Mouse (Mus musculus) heart, embryonic 11.5 days (tissue): ENCODE results near the gene Mns1. TPM values are rescaled to one million over a fixed set of nuclear protein-coding genes. Genes with fewer than 3 reads are reported as not detected.

Experiments used
- ATAC-seq: fragments of 200-750 bp; cut with Nextera tagmentation; replicated peaks from 2 replicates; pipeline ENCODE4 v1.8.0; 2017; ENCODE audit warnings: moderate library complexity; ENCODE audit not compliant: insufficient number of reproducible peaks, low FRiP score, low TSS enrichment
- H3K27ac ChIP-seq: fragments of 300-500 bp; sonication (generic); 2 replicates; pipeline ENCODE4 v1.5.1; 2014; ENCODE audit warnings: mild to moderate bottlenecking, low read depth, low read length
- H3K27me3 ChIP-seq: fragments of 300-500 bp; sonication (generic); 2 replicates; pipeline ENCODE4 v1.6.1; 2014; ENCODE audit warnings: mild to moderate bottlenecking, low read length, mixed read lengths; ENCODE audit not compliant: control insufficient read depth, insufficient read depth
- H3K36me3 ChIP-seq: fragments of 300-500 bp; sonication (generic); 2 replicates; pipeline ENCODE4 v1.6.1; 2014; ENCODE audit warnings: mild to moderate bottlenecking, low read length, moderate library complexity, mixed read lengths; ENCODE audit not compliant: control insufficient read depth, insufficient read depth
- H3K4me1 ChIP-seq: fragments of 300-500 bp; sonication (generic); 2 replicates; pipeline ENCODE4 v1.6.1; 2014; ENCODE audit warnings: low read length; ENCODE audit not compliant: control insufficient read depth, insufficient read depth
- H3K4me2 ChIP-seq: fragments of 300-500 bp; sonication (generic); 2 replicates; pipeline ENCODE4 v1.6.1; 2014; ENCODE audit warnings: mild to moderate bottlenecking, moderate library complexity
- H3K4me3 ChIP-seq: fragments of 300-500 bp; sonication (generic); 2 replicates; pipeline ENCODE4 v1.5.1; 2014; ENCODE audit warnings: low read depth, low read length
- H3K9ac ChIP-seq: fragments of 300-500 bp; sonication (generic); 2 replicates; pipeline ENCODE4 v1.6.1; 2014; ENCODE audit warnings: mild to moderate bottlenecking, low read depth, low read length, moderate library complexity
- H3K9me3 ChIP-seq: fragments of 300-500 bp; sonication (generic); replicated peaks from 2 replicates; pipeline ENCODE4 v1.6.1; 2016; ENCODE audit warnings: low read length; ENCODE audit not compliant: control insufficient read depth
- WGBS: fragments of 180-500 bp; shearing (Covaris S2); extraction: QIAGEN DNeasy Blood & Tissue Kit; methylation state at CpG from one replicate; pipeline ENCODE4 v1.1.7; 2014; ENCODE audit not compliant: insufficient replicate concordance; 5-methylcytosine and 5-hydroxymethylcytosine counted together
- microRNA-seq: library from miRNA; unstranded; fragments of <30 nt; microRNA quantifications from one replicate; pipeline ENCODE4, GENCODE M21; 2016; ENCODE audit warnings: borderline number of aligned reads
- polyA plus RNA-seq: library from polyadenylated mRNA; unstranded; fragments of >200 nt; fragmentation: Nextera tagmentation; extraction: Ambion mirVana; gene quantifications from 2 replicates; pipeline ENCODE4 v1.2.1, GENCODE M21; 2014

The Mns1 gene
- polyA plus RNA-seq, 1 experiment from 2014 or later, result 25.7 TPM

GRCm38 (mm10) chr9:72493984-72494685 is 56.3 kb downstream of the Mns1 start:
- Histone ChIP-seq H3K9me3 (no peaks in the 10 kb centered on the region), H3K27me3 (no peaks in the 10 kb centered on the region), H3K4me3 (no peak overlapping the region), H3K4me2 (no peak overlapping the region), H3K36me3 (no peaks in the 10 kb centered on the region), H3K4me1 (peaks cover 7% of the 10 kb centered on the region), H3K27ac (no peak overlapping the region), H3K9ac (no peak overlapping the region)
- 87% methylated on average over 3 of the region's 3 CpGs for WGBS
- ATAC-seq, result no peak

GRCm38 (mm10) chr9:72496691-72497090 is 58.9 kb downstream of the Mns1 start:
- Histone ChIP-seq H3K9ac (no peak overlapping the region), H3K4me2 (no peak overlapping the region), H3K27ac (no peak overlapping the region), H3K4me3 (no peak overlapping the region), H3K36me3 (no peaks in the 10 kb centered on the region), H3K4me1 (peaks cover 5% of the 10 kb centered on the region; the same call in 1 of the 2 replicates), H3K27me3 (no peaks in the 10 kb centered on the region), H3K9me3 (no peaks in the 10 kb centered on the region)
- WGBS, result 71% methylated on average over 2 of the region's 2 CpGs
- no peak for ATAC-seq

- no peak overlapping the region for H3K4me2 ChIP-seq
- 80% methylated on average over 3 of the region's 3 CpGs for WGBS
- no peak overlapping the region for H3K4me3 ChIP-seq
- no peak for ATAC-seq
- no peak overlapping the region for H3K9ac ChIP-seq
- H3K27me3 ChIP-seq, result no peaks in the 10 kb centered on the region
- peaks cover 3% of the 10 kb centered on the region; the same call in 1 of the 2 replicates for H3K4me1 ChIP-seq
- H3K9me3 ChIP-seq, result no peaks in the 10 kb centered on the region
- H3K36me3 ChIP-seq, result no peaks in the 10 kb centered on the region
- no peak overlapping the region for H3K27ac ChIP-seq
Measured at GRCm38 (mm10) chr9:72497171-72497570, 59.4 kb downstream of the Mns1 start.

Small RNA genes lying within 50 kb of the gene (microRNA-seq; reads per million reads assigned to microRNA genes)
- not detected for gene Gm28010

Other genes starting within 250 kb of the Mns1 start
- 29.8 and 31.1 TPM in 2 replicates for gene Zfp280d, start 163.2 kb upstream of the Mns1 start, polyA plus RNA-seq
- gene Tex9, start 54.2 kb downstream of the Mns1 start, polyA plus RNA-seq, result 17.0 and 19.4 TPM in 2 replicates
- 10.9 and 12.2 TPM in 2 replicates for gene Rfx7, start 94.2 kb downstream of the Mns1 start, polyA plus RNA-seq
- gene Nedd4, start 224.3 kb downstream of the Mns1 start, polyA plus RNA-seq, result 555 and 667 TPM in 2 replicates